Mouse (Mus musculus): ENCODE measurements around the gene Cyp2c66.
"Not testable (repeated sequence)": the region's sequence is repeated elsewhere in the genome, so short reads cannot be mapped to it uniquely, and the experiment has no call there.

The Cyp2c66 gene

DNA sequence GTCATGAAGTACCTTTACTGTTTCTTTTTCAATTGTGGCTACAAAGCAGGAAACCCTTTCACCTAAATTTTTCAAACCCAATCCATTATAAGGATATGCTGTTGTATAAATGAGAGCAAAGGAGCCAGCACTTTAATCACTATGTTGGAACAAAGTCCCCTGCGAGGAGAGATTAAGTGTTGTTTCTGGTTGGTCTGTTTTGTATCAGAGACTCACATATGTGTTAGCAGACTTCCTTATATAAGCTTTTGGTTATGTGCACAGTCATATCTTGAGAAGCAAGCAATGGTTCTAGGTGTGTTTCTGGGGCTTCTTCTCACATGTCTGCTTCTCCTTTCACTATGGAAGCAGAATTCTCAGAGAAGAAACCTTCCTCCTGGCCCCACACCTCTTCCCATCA, at the start of gene Cyp2c66:
TSS of gene Cyp2c66 (plus strand) at position 255 of the 400 bp plus-strand sequence.
- DNase-seq (ENCODE audit: low read depth, low spot score): no peak

DNA sequence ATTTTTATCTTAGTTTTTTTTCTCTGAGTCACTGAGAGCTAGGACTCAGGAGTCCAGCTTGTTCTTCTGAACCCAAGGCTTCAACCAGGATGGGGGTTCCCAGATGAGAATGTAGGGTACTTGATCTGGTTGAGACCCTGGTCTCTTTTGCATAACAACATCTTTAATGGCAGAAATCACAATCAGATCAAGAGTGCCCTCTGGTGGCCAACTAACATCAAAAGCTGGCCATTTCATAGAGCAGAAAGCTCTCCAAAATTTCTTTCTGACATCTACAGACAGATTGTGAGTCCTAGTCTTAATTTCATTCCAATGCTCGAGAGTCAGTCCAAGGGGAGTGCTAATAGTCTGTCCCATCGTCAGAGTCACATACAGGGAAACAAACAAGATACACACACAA, 14.9 kb upstream of the Cyp2c66 start:
- DNase-seq (ENCODE audit: low read depth, low spot score): not testable (repeated sequence)

DNA sequence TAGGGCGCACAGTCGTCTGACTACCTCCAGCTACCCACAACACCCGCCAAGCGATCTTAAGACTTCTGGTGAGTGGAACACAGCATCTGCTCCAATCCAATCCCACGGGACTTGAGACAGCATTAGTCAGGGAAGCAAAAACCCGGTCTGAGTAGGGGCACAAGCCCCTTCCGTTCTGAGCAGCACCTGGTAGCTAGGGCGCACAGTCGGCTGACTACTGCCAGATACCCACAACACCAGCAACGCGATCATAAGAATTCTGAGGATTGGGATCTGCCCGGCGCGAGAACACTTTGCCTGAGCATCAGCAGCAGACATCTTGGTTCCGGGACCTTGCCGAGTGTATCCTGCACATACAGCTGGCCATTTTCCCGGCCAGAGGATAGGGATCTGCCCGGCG, 43.1 kb downstream of the Cyp2c66 start:
- not testable (repeated sequence) for DNase-seq (ENCODE audit: low read depth, low spot score)

Measured in CD4-positive helper T cell, adult 2 months (primary cell).